Mouse (Mus musculus) heart, embryonic 15.5 days (tissue): ENCODE measurements around the gene Ptk6. TPM values are rescaled to one million over a fixed set of nuclear protein-coding genes. Genes with fewer than 3 reads are reported as not detected.

ENCODE experiments used
- ATAC-seq: fragments of 200-750 bp; cut with Nextera tagmentation; replicated peaks from 2 replicates; pipeline ENCODE4 v1.8.0; 2017; ENCODE audit warnings: low read depth, moderate TSS enrichment; ENCODE audit not compliant: insufficient number of reproducible peaks, insufficient read depth, low FRiP score
- H3K27ac ChIP-seq: fragments of 300-500 bp; sonication (generic); 2 replicates; pipeline ENCODE4 v1.5.1; 2015; ENCODE audit warnings: mild to moderate bottlenecking, inconsistent platforms
- H3K27me3 ChIP-seq: fragments of 300-500 bp; sonication (generic); 2 replicates; pipeline ENCODE4 v1.6.1; 2015; ENCODE audit warnings: inconsistent platforms
- H3K36me3 ChIP-seq: fragments of 300-500 bp; sonication (generic); 2 replicates; pipeline ENCODE4 v1.6.1; 2015; ENCODE audit warnings: mild to moderate bottlenecking, inconsistent platforms
- H3K4me1 ChIP-seq: fragments of 300-500 bp; sonication (generic); replicated peaks from 2 replicates; pipeline ENCODE4 v1.6.1; 2015; ENCODE audit warnings: inconsistent platforms
- H3K4me2 ChIP-seq: fragments of 300-500 bp; sonication (generic); 2 replicates; pipeline ENCODE4 v1.6.1; 2015; ENCODE audit warnings: inconsistent platforms, mild to moderate bottlenecking, moderate library complexity
- H3K4me3 ChIP-seq: fragments of 300-500 bp; sonication (generic); 2 replicates; pipeline ENCODE4 v1.5.1; 2015; ENCODE audit warnings: mild to moderate bottlenecking, inconsistent platforms
- H3K9ac ChIP-seq: fragments of 300-500 bp; sonication (generic); 2 replicates; pipeline ENCODE4 v1.6.1; 2015; ENCODE audit warnings: mild to moderate bottlenecking, inconsistent platforms
- H3K9me3 ChIP-seq: fragments of 300-500 bp; sonication (generic); replicated peaks from 2 replicates; pipeline ENCODE4 v1.6.1; 2016; ENCODE audit warnings: inconsistent platforms
- WGBS: fragments of 180-500 bp; shearing (Covaris S2); methylation state at CpG from one replicate; pipeline ENCODE4 v1.1.7; 2015; ENCODE audit warnings: mixed read lengths; 5-methylcytosine and 5-hydroxymethylcytosine counted together
- polyA plus RNA-seq: library from polyadenylated mRNA; unstranded; fragments of >200 nt; fragmentation: Nextera tagmentation; extraction: Ambion mirVana; gene quantifications from 2 replicates; pipeline ENCODE4 v1.2.1, GENCODE M21; 2015

Gene Ptk6
- polyA plus RNA-seq, 1 experiment from 2014 or later, result 0.05 TPM

GRCm38 (mm10) chr2:181237251-181238014 lies 34.8 kb upstream of the Ptk6 start:
- H3K27me3 ChIP-seq, result no peaks in the 10 kb centered on the region
- H3K9ac ChIP-seq, result no peak overlapping the region
- H3K9me3 ChIP-seq, result no peaks in the 10 kb centered on the region
- no peaks in the 10 kb centered on the region for H3K36me3 ChIP-seq
- H3K4me2 ChIP-seq, result no peak overlapping the region
- no peak overlapping the region for H3K27ac ChIP-seq
- no peak for ATAC-seq
- 86% methylated on average over 17 of the region's 17 CpGs for WGBS
- H3K4me3 ChIP-seq, result no peak overlapping the region
- peaks cover 12% of the 10 kb centered on the region; the same call in 1 of the 2 replicates for H3K4me1 ChIP-seq

- Histone ChIP-seq H3K9ac (no peak overlapping the region), H3K4me1 (peaks cover 4% of the 10 kb centered on the region; the same call in 1 of the 2 replicates), H3K36me3 (no peaks in the 10 kb centered on the region), H3K4me2 (no peak overlapping the region), H3K27me3 (no peaks in the 10 kb centered on the region), H3K4me3 (no peak overlapping the region), H3K27ac (no peak overlapping the region), H3K9me3 (no peaks in the 10 kb centered on the region)
- ATAC-seq, result no peak
- 77% methylated on average over 23 of the region's 23 CpGs for WGBS
Measured at GRCm38 (mm10) chr2:181235681-181236566, 33.3 kb upstream of the Ptk6 start.

GRCm38 (mm10) chr2:181234680-181235079 lies 32.1 kb upstream of the Ptk6 start:
- no peak overlapping the region for H3K4me3 ChIP-seq
- H3K36me3 ChIP-seq, result no peaks in the 10 kb centered on the region; the same call in 1 of the 2 replicates
- H3K9me3 ChIP-seq, result no peaks in the 10 kb centered on the region
- no peaks in the 10 kb centered on the region for H3K4me1 ChIP-seq
- WGBS, result 82% methylated on average over 11 of the region's 11 CpGs
- no peak overlapping the region for H3K4me2 ChIP-seq
- no peak overlapping the region for H3K27ac ChIP-seq
- no peaks in the 10 kb centered on the region for H3K27me3 ChIP-seq
- no peak overlapping the region for H3K9ac ChIP-seq
- no peak for ATAC-seq

GRCm38 (mm10) chr2:181233443-181233842 lies 30.9 kb upstream of the Ptk6 start:
- Histone ChIP-seq H3K9me3 (no peaks in the 10 kb centered on the region), H3K27me3 (no peaks in the 10 kb centered on the region), H3K4me1 (no peaks in the 10 kb centered on the region), H3K9ac (no peak overlapping the region), H3K36me3 (no peaks in the 10 kb centered on the region; the same call in 1 of the 2 replicates), H3K4me3 (no peak overlapping the region), H3K27ac (no peak overlapping the region), H3K4me2 (no peak overlapping the region)
- WGBS, result 85% methylated on average over 15 of the region's 15 CpGs
- no peak for ATAC-seq

- H3K4me2 ChIP-seq, result no peak overlapping the region
- no peaks in the 10 kb centered on the region for H3K27me3 ChIP-seq
- no peak overlapping the region for H3K9ac ChIP-seq
- no peaks in the 10 kb centered on the region for H3K9me3 ChIP-seq
- 73% methylated on average over 20 of the region's 20 CpGs for WGBS
- no peaks in the 10 kb centered on the region; the same call in 1 of the 2 replicates for H3K36me3 ChIP-seq
- ATAC-seq, result no peak
- H3K27ac ChIP-seq, result no peak overlapping the region
- no peak overlapping the region for H3K4me3 ChIP-seq
- no peaks in the 10 kb centered on the region for H3K4me1 ChIP-seq
Measured at GRCm38 (mm10) chr2:181231171-181231570, 28.6 kb upstream of the Ptk6 start.

GRCm38 (mm10) chr2:181228335-181228734 lies 25.7 kb upstream of the Ptk6 start:
- 60% methylated on average over 1 of the region's 1 CpGs for WGBS
- no peaks in the 10 kb centered on the region for H3K4me1 ChIP-seq
- H3K4me3 ChIP-seq, result no peak overlapping the region
- no peaks in the 10 kb centered on the region; the same call in 1 of the 2 replicates for H3K36me3 ChIP-seq
- H3K9ac ChIP-seq, result no peak overlapping the region
- H3K27me3 ChIP-seq, result no peaks in the 10 kb centered on the region
- H3K27ac ChIP-seq, result no peak overlapping the region
- no peaks in the 10 kb centered on the region for H3K9me3 ChIP-seq
- H3K4me2 ChIP-seq, result no peak overlapping the region
- ATAC-seq, result no peak

- Histone ChIP-seq H3K36me3 (no peaks in the 10 kb centered on the region; the same call in 1 of the 2 replicates), H3K27ac (no peak overlapping the region), H3K9me3 (no peaks in the 10 kb centered on the region), H3K9ac (no peak overlapping the region), H3K4me1 (no peaks in the 10 kb centered on the region), H3K27me3 (no peaks in the 10 kb centered on the region), H3K4me2 (no peak overlapping the region), H3K4me3 (no peak overlapping the region)
- no peak for ATAC-seq
- 69% methylated on average over 3 of the region's 3 CpGs for WGBS
Measured at GRCm38 (mm10) chr2:181227122-181227521, 24.5 kb upstream of the Ptk6 start.

GRCm38 (mm10) chr2:181224994-181225393 lies 22.4 kb upstream of the Ptk6 start:
- no peaks in the 10 kb centered on the region for H3K27me3 ChIP-seq
- H3K4me1 ChIP-seq, result peaks cover 6% of the 10 kb centered on the region
- WGBS, result 80% methylated on average over 2 of the region's 2 CpGs
- no peak for ATAC-seq
- no peak overlapping the region for H3K9ac ChIP-seq
- H3K36me3 ChIP-seq, result no peaks in the 10 kb centered on the region; the same call in 1 of the 2 replicates
- H3K4me2 ChIP-seq, result no peak overlapping the region
- no peak overlapping the region for H3K4me3 ChIP-seq
- H3K27ac ChIP-seq, result no peak overlapping the region
- H3K9me3 ChIP-seq, result no peaks in the 10 kb centered on the region

- ATAC-seq, result 0 out of 2 replicates have a peak, but pooled peaks have one; percentile 1
- 55% methylated on average over 2 of the region's 2 CpGs for WGBS
- H3K9ac ChIP-seq, result no peak overlapping the region
- peaks cover 14% of the 10 kb centered on the region for H3K4me1 ChIP-seq
- H3K27ac ChIP-seq, result 0 out of 2 replicates have a peak overlapping the region, but pooled peaks have one; percentile 60
- no peaks in the 10 kb centered on the region for H3K9me3 ChIP-seq
- H3K36me3 ChIP-seq, result no peaks in the 10 kb centered on the region
- peak overlapping the region; percentile 67 for H3K4me2 ChIP-seq
- H3K27me3 ChIP-seq, result peaks cover 9% of the 10 kb centered on the region
- H3K4me3 ChIP-seq, result peak overlapping the region; percentile 37; the same call in 1 of the 2 replicates
Measured at GRCm38 (mm10) chr2:181220361-181220760, 17.8 kb upstream of the Ptk6 start.

GRCm38 (mm10) chr2:181219538-181220216 lies 17.1 kb upstream of the Ptk6 start, which contains the start of gene Fndc11:
TSS of gene Fndc11 (plus strand) at chr2:181220013.
- H3K27me3 ChIP-seq, result peaks cover 13% of the 10 kb centered on the region
- ATAC-seq, result peak; percentile 93
- H3K36me3 ChIP-seq, result no peaks in the 10 kb centered on the region
- WGBS, result 3% methylated on average over 25 of the region's 25 CpGs
- H3K9me3 ChIP-seq, result no peaks in the 10 kb centered on the region
- H3K4me1 ChIP-seq, result peaks cover 14% of the 10 kb centered on the region
- H3K27ac ChIP-seq, result peak within 1 kb of the TSS; percentile 60
- H3K4me3 ChIP-seq, result peak within 1 kb of the TSS; percentile 37
- H3K9ac ChIP-seq, result peak within 1 kb of the TSS; percentile 12; the same call in 1 of the 2 replicates
- peak within 1 kb of the TSS; percentile 67 for H3K4me2 ChIP-seq
